Mouse (Mus musculus): ENCODE data around the gene Nkx6-1. TPM values are rescaled to one million over a fixed set of nuclear protein-coding genes. Genes with fewer than 3 reads are reported as not detected.

Nkx6-1 gene
- polyA plus RNA-seq, 1 experiment: 0.08 TPM

DNA sequence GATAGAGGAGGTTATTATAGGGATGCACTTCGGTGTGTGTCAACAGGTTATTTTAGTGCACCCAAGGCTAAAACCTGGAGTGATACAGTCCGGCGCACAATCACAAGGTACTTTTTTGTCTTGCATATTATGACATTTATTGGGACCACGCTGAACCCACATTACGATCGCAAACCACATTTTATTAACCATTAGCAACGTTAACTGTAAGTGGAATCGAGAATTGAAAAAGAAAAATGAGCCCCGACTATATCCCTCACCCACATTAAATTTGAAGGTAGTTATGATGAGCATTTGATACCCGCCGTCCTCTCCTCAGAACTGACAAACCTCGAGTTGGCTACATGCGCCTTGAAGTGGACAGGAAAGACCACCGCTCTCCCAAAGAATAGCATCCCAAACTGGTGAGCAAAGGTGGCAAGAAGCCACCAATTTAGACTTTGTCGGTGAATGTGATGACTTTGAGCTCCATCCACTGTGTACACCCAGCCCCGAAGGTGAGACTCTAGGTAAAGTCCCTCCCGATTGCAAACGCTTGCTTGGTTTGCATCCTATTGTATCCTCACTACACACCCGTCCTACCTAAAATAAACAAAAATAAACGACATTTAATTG, 17.7 kb downstream of the Nkx6-1 start:
- no peak for DNase-seq
- TF ChIP-seq POLR2A (IDR thresholded peaks at IDR 0.05; ENCODE audit: low read depth, low read length) (no peak), CTCF (conservative IDR thresholded peaks at IDR 0.05; ENCODE audit: insufficient read depth, insufficient read length, low read depth, low read length) (no peak)
- no peak overlapping the region for H3K27ac ChIP-seq (ENCODE audit: insufficient read depth, low read depth, low read length)
- peaks cover 9% of the 10 kb centered on the region for H3K27me3 ChIP-seq (replicated peaks; ENCODE audit: control insufficient read depth, insufficient read depth, low read length)
- 27% methylated on average over 20 of the region's 20 CpGs for WGBS
- H3K4me3 ChIP-seq (ENCODE audit: insufficient read depth, low read depth, low read length): no peak overlapping the region
- H3K4me1 ChIP-seq (ENCODE audit: control insufficient read depth, insufficient read depth, low read length): no peaks in the 10 kb centered on the region
- H3K36me3 ChIP-seq (ENCODE audit: control insufficient read depth, insufficient read depth, low read length): no peaks in the 10 kb centered on the region

DNA sequence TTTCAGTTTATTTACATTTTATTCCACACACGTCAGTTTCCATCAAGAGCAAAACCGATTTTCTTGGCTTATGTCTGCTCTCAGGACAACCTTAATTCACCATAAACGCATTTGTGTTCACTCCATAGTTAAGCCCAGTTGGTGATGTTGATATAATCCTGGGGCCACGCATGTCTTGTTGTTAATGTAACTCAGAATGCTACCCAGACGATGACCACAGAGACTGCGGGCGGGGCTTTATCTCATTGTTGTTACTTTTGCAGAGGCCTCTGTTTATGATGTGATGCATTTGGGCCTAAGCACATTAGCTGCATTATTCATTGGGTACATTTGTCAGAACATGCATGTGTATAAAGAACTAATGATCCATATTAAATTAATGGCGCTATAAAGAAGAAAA, 19.7 kb downstream of the Nkx6-1 start:
- DNase-seq: no peak
- no peak for TF ChIP-seq CTCF (conservative IDR thresholded peaks at IDR 0.05; ENCODE audit: insufficient read depth, insufficient read length, low read depth, low read length)
- no peak for TF ChIP-seq POLR2A (IDR thresholded peaks at IDR 0.05; ENCODE audit: low read depth, low read length)
- no peak overlapping the region for H3K4me3 ChIP-seq (ENCODE audit: insufficient read depth, low read depth, low read length)
- no peaks in the 10 kb centered on the region for H3K36me3 ChIP-seq (ENCODE audit: control insufficient read depth, insufficient read depth, low read length)
- 82% methylated on average over 8 of the region's 8 CpGs for WGBS
- H3K27me3 ChIP-seq (replicated peaks; ENCODE audit: control insufficient read depth, insufficient read depth, low read length): peaks cover 9% of the 10 kb centered on the region
- H3K4me1 ChIP-seq (ENCODE audit: control insufficient read depth, insufficient read depth, low read length): no peaks in the 10 kb centered on the region
- H3K27ac ChIP-seq (ENCODE audit: insufficient read depth, low read depth, low read length): no peak overlapping the region

DNA sequence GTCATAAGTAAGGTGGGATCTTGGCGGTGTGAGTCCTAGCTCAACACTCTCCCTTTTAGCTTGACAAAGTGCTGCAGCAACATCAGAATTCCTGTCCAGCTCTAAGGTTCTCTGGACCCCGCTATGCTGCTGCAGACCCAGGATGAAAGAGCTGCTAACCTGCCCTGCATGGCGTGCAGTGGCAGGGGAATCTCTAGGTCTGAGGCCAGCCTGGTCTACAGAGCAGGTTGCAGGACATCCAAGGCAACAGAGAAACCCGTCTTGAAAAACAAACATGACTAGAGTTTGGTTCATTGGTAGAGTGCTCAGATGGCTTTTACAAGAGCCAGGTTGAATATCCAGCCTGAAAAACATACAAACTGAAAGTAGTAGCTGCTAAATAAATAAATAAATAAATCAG, 26.7 kb downstream of the Nkx6-1 start:
- 89% methylated on average over 4 of the region's 4 CpGs for WGBS
- no peak for TF ChIP-seq CTCF (conservative IDR thresholded peaks at IDR 0.05; ENCODE audit: insufficient read depth, insufficient read length, low read depth, low read length)
- no peak for TF ChIP-seq POLR2A (IDR thresholded peaks at IDR 0.05; ENCODE audit: low read depth, low read length)

More for the DNA sequence above, 26.7 kb downstream of the Nkx6-1 start:
- Histone ChIP-seq H3K36me3 (ENCODE audit: control insufficient read depth, insufficient read depth, low read length) (no peaks in the 10 kb centered on the region), H3K27me3 (replicated peaks; ENCODE audit: control insufficient read depth, insufficient read depth, low read length) (no peaks in the 10 kb centered on the region; the same call in 1 of the 2 replicates), H3K4me1 (ENCODE audit: control insufficient read depth, insufficient read depth, low read length) (no peaks in the 10 kb centered on the region), H3K27ac (ENCODE audit: insufficient read depth, low read depth, low read length) (no peak overlapping the region), H3K4me3 (ENCODE audit: insufficient read depth, low read depth, low read length) (no peak overlapping the region)
- no peak for DNase-seq

Other genes with a start within 250 kb of the Nkx6-1 start
- 35.5 and 37.3 TPM in 2 replicates for gene Cds1, start 100.1 kb upstream of the Nkx6-1 start, polyA plus RNA-seq (2012; rRNA removed)

Data from kidney, adult 2 months (tissue).